Mouse (Mus musculus) adrenal gland, postnatal 10 days (tissue): Measurements from ENCODE around the gene Hdac4. TPM values are rescaled to one million over a fixed set of nuclear protein-coding genes. Genes with fewer than 3 reads are reported as not detected.

Source experiments
- DNase-seq: peaks from one replicate; pipeline ENCODE4 v3.0.0; 2021; ENCODE audit warnings: mixed read lengths
- total RNA-seq, 2 experiments: library from RNA; stranded (reverse); gene quantifications; 2 replicates each; pipeline ENCODE4 v1.2.3; 2021

Hdac4 gene
- total RNA-seq, 2 experiments from 2014 or later, result 55.3 to 74.5 TPM

GRCm38 (mm10) chr1:91964486-91965335, 230.8 kb downstream of the Hdac4 start:
- no peak for DNase-seq

- DNase-seq, result peak; percentile 82
Observed at GRCm38 (mm10) chr1:91962256-91962655, 233.2 kb downstream of the Hdac4 start.

GRCm38 (mm10) chr1:91961231-91961630, 234.3 kb downstream of the Hdac4 start:
- peak; percentile 13 for DNase-seq

GRCm38 (mm10) chr1:91959891-91960290, 235.6 kb downstream of the Hdac4 start:
- no peak for DNase-seq

- no peak for DNase-seq
Observed at GRCm38 (mm10) chr1:91959044-91959443, 236.5 kb downstream of the Hdac4 start.

- no peak for DNase-seq
Observed at GRCm38 (mm10) chr1:91956229-91956628, 239.3 kb downstream of the Hdac4 start.

- no peak for DNase-seq
Observed at GRCm38 (mm10) chr1:91954954-91955353, 240.5 kb downstream of the Hdac4 start.

GRCm38 (mm10) chr1:91952912-91953311, 242.6 kb downstream of the Hdac4 start:
- no peak for DNase-seq

GRCm38 (mm10) chr1:91947441-91947840, 248.1 kb downstream of the Hdac4 start:
- DNase-seq, result no peak

- DNase-seq, result no peak
Observed at GRCm38 (mm10) chr1:91942583-91942982, 252.9 kb downstream of the Hdac4 start.

GRCm38 (mm10) chr1:91942031-91942430, 253.5 kb downstream of the Hdac4 start:
- no peak for DNase-seq

GRCm38 (mm10) chr1:91941094-91941493, 254.4 kb downstream of the Hdac4 start:
- DNase-seq, result no peak

- no peak for DNase-seq
Observed at GRCm38 (mm10) chr1:91935171-91935570, 260.3 kb downstream of the Hdac4 start.

- no peak for DNase-seq
Observed at GRCm38 (mm10) chr1:91933681-91934080, 261.8 kb downstream of the Hdac4 start.

GRCm38 (mm10) chr1:91932221-91932620, 263.3 kb downstream of the Hdac4 start:
- no peak for DNase-seq

- no peak for DNase-seq
Observed at GRCm38 (mm10) chr1:91931786-91932185, 263.7 kb downstream of the Hdac4 start.

- DNase-seq, result no peak
Observed at GRCm38 (mm10) chr1:91931196-91931595, 264.3 kb downstream of the Hdac4 start.

GRCm38 (mm10) chr1:91929051-91929450, 266.4 kb downstream of the Hdac4 start:
- DNase-seq, result no peak

GRCm38 (mm10) chr1:91927536-91928315, 267.8 kb downstream of the Hdac4 start:
- DNase-seq, result no peak

- DNase-seq, result no peak
Observed at GRCm38 (mm10) chr1:91923567-91923966, 271.9 kb downstream of the Hdac4 start.

- no peak for DNase-seq
Observed at GRCm38 (mm10) chr1:91922235-91923152, 273.0 kb downstream of the Hdac4 start.

- no peak for DNase-seq
Observed at GRCm38 (mm10) chr1:91921702-91922101, 273.8 kb downstream of the Hdac4 start.
